Mouse (Mus musculus) kidney, postnatal 36 days (tissue): ENCODE data around the gene Ccnf.

ENCODE experiments used
- DNase-seq, 2 experiments: peaks; one replicate each; pipeline ENCODE4 v3.0.0; 2021 to 2022; ENCODE audit warnings: mixed read lengths in 2 of 2

The Ccnf gene

GRCm38 (mm10) chr17:24251320-24252069 is at the start of gene Ccnf:
Gene Ccnf (minus strand): TSS chr17:24251484.
- DNase-seq, result peak; percentile 96 to 98

GRCm38 (mm10) chr17:24300651-24301050 is 49.4 kb upstream of the Ccnf start:
- DNase-seq, result no peak

- no peak for DNase-seq
Observed at GRCm38 (mm10) chr17:24289338-24289737, 38.1 kb upstream of the Ccnf start.

GRCm38 (mm10) chr17:24288477-24288876 is 37.2 kb upstream of the Ccnf start:
- DNase-seq, result no peak

- DNase-seq, result no peak
Observed at GRCm38 (mm10) chr17:24285680-24286079, 34.4 kb upstream of the Ccnf start.

GRCm38 (mm10) chr17:24283266-24283818 is 32.1 kb upstream of the Ccnf start:
- DNase-seq, result no peak

GRCm38 (mm10) chr17:24282637-24283036 is 31.4 kb upstream of the Ccnf start:
- peak in 1 of 2 experiments; percentile 25 for DNase-seq

GRCm38 (mm10) chr17:24279907-24280306 is 28.6 kb upstream of the Ccnf start:
- DNase-seq, result no peak

- no peak for DNase-seq
Observed at GRCm38 (mm10) chr17:24267133-24267532, 15.8 kb upstream of the Ccnf start.

GRCm38 (mm10) chr17:24264766-24265165 is 13.5 kb upstream of the Ccnf start:
- no peak for DNase-seq

GRCm38 (mm10) chr17:24260516-24260915 is 9.2 kb upstream of the Ccnf start:
- no peak for DNase-seq

- DNase-seq, result no peak
Observed at GRCm38 (mm10) chr17:24259702-24260101, 8.4 kb upstream of the Ccnf start.

GRCm38 (mm10) chr17:24258981-24259380 is 7.7 kb upstream of the Ccnf start:
- DNase-seq, result no peak

- DNase-seq, result no peak
Observed at GRCm38 (mm10) chr17:24252329-24252728, 1.0 kb upstream of the Ccnf start.

- DNase-seq, result no peak
Observed at GRCm38 (mm10) chr17:24250988-24251319, 330 bp downstream of the Ccnf start.

GRCm38 (mm10) chr17:24248641-24249040 is 2.6 kb downstream of the Ccnf start:
- peak in 1 of 2 experiments; percentile 11 for DNase-seq

GRCm38 (mm10) chr17:24244061-24244460 is 7.2 kb downstream of the Ccnf start:
- no peak for DNase-seq

GRCm38 (mm10) chr17:24243311-24243969 is 7.8 kb downstream of the Ccnf start:
- peak; percentile 16 to 74 for DNase-seq

GRCm38 (mm10) chr17:24236921-24237320 is 14.4 kb downstream of the Ccnf start:
- DNase-seq, result peak in 1 of 2 experiments; percentile 10

GRCm38 (mm10) chr17:24236479-24236878 is 14.8 kb downstream of the Ccnf start:
- no peak for DNase-seq

- no peak for DNase-seq
Observed at GRCm38 (mm10) chr17:24227941-24228340, 23.3 kb downstream of the Ccnf start.

- no peak for DNase-seq
Observed at GRCm38 (mm10) chr17:24226721-24227120, 24.6 kb downstream of the Ccnf start.

- DNase-seq, result no peak
Observed at GRCm38 (mm10) chr17:24225851-24226250, 25.4 kb downstream of the Ccnf start.

GRCm38 (mm10) chr17:24224741-24225140 is 26.5 kb downstream of the Ccnf start:
- no peak for DNase-seq
